11 mouse cellular contexts compared by ENCODE assay signal in the genomic region with DNA sequence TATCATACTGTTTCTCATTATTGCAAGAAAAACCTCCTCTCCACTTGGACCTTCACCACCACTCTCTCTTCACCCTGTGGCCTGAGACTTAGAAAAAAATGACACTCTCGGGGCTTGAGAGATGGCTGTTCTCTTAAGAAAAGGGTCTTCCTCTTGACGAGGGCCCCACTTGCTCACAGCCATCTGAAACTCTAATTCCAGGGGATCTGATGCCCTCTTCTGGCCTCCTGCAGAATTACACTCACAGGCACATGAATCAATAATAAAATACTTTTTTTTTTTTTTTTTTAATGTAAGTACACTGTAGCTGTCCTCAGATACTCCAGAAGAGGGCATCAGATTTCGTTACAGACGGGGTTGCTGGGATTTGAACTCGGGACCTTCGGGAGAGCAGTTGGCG. TPM values are rescaled to one million over a fixed set of nuclear protein-coding genes. Genes with fewer than 3 reads are reported as not detected.
DNase-seq lines count a peak whose midpoint lies in the region; ATAC-seq and TF ChIP-seq lines count a peak whose summit lies in the region.
"Had no signal": no experiment of that assay in that cellular context is flagged by ENCODE, and none has a peak within 500 bp of the region (broad histone marks: within the 10 kb centered on the region; RNA-seq: fewer than 3 reads in every experiment).

No protein-coding gene starts in this region.

- ATAC-seq in intestine, postnatal 0 days, result no peak
- ATAC-seq in intestine, embryonic 15.5 days, result no peak
- ATAC-seq in stomach, postnatal 0 days (ENCODE audit: low FRiP score, low TSS enrichment), result no peak
- ATAC-seq in activated CD4-positive, CD25-positive, alpha-beta regulatory T cell, adult 4 months, result no peak

- H3K36me3 ChIP-seq in intestine, postnatal 0 days (ENCODE audit: control insufficient read depth, insufficient read depth), result no peaks in the 10 kb centered on the region
- H3K36me3 ChIP-seq in intestine, embryonic 15.5 days, result no peaks in the 10 kb centered on the region
- H3K36me3 ChIP-seq in thymus, adult 2 months (ENCODE audit: control insufficient read depth, insufficient read depth, low read length), result no peaks in the 10 kb centered on the region
- H3K36me3 ChIP-seq in stomach, postnatal 0 days (ENCODE audit: control insufficient read depth, insufficient read depth, low read length), result no peaks in the 10 kb centered on the region
- H3K36me3 ChIP-seq: forebrain, embryonic 10.5 days had no signal

- H3K4me3 ChIP-seq in intestine, postnatal 0 days (ENCODE audit: low read depth, low read length), result no peak overlapping the region
- H3K4me3 ChIP-seq in intestine, embryonic 15.5 days (replicated peaks), result no peak overlapping the region
- no peak overlapping the region for H3K4me3 ChIP-seq in thymus, adult 2 months (ENCODE audit: control insufficient read depth, insufficient read depth, low read length)
- H3K4me3 ChIP-seq in stomach, postnatal 0 days (ENCODE audit: low read depth, low read length), result no peak overlapping the region
- H3K4me3 ChIP-seq: forebrain, embryonic 10.5 days had no signal

- H3K9me3 ChIP-seq in intestine, postnatal 0 days (ENCODE audit: control insufficient read depth), result no peaks in the 10 kb centered on the region
- H3K9me3 ChIP-seq in intestine, embryonic 15.5 days, result no peaks in the 10 kb centered on the region
- H3K9me3 ChIP-seq in stomach, postnatal 0 days (ENCODE audit: control insufficient read depth, low read length), result no peaks in the 10 kb centered on the region
- H3K9me3 ChIP-seq: forebrain, embryonic 10.5 days had no signal

- TF ChIP-seq EP300 in stomach, postnatal 0 days (optimal IDR thresholded peaks at IDR 0.05), result no peak

- no peak overlapping the region for H3K4me2 ChIP-seq in intestine, postnatal 0 days (replicated peaks; ENCODE audit: low read depth)
- no peak overlapping the region for H3K4me2 ChIP-seq in intestine, embryonic 15.5 days (replicated peaks)
- H3K4me2 ChIP-seq in stomach, postnatal 0 days (replicated peaks; ENCODE audit: low read depth), result no peak overlapping the region

- H3K27ac ChIP-seq in intestine, postnatal 0 days (ENCODE audit: low read depth, low read length), result no peak overlapping the region
- no peak overlapping the region for H3K27ac ChIP-seq in intestine, embryonic 15.5 days
- H3K27ac ChIP-seq in thymus, adult 2 months (ENCODE audit: control insufficient read depth, insufficient read depth, low read length), result no peak overlapping the region
- H3K27ac ChIP-seq in stomach, postnatal 0 days (replicated peaks), result no peak overlapping the region
- H3K27ac ChIP-seq: forebrain, embryonic 10.5 days had no signal

- peak; percentile 63 for TF ChIP-seq CTCF in intestine, postnatal 0 days (IDR thresholded peaks at IDR 0.05; ENCODE audit: low read depth)
- TF ChIP-seq CTCF in thymus, adult 2 months (IDR thresholded peaks at IDR 0.05; ENCODE audit: borderline replicate concordance, control insufficient read depth, extremely low read depth, insufficient read depth, low read length, poor library complexity), result no peak
- peak; percentile 56 for TF ChIP-seq CTCF in stomach, postnatal 0 days (IDR thresholded peaks at IDR 0.05; ENCODE audit: low read depth)

- no peak for TF ChIP-seq POLR2A in thymus, adult 2 months (IDR thresholded peaks at IDR 0.05; ENCODE audit: control insufficient read depth, extremely low read depth, insufficient read depth, low read length, poor library complexity)

- H3K4me1 ChIP-seq in intestine, postnatal 0 days (replicated peaks; ENCODE audit: control insufficient read depth, insufficient read depth, low read length), result no peaks in the 10 kb centered on the region
- H3K4me1 ChIP-seq in intestine, embryonic 15.5 days (replicated peaks), result no peaks in the 10 kb centered on the region
- peaks cover 11% of the 10 kb centered on the region for H3K4me1 ChIP-seq in thymus, adult 2 months (replicated peaks; ENCODE audit: control insufficient read depth, insufficient read depth, low read length)
- H3K4me1 ChIP-seq in stomach, postnatal 0 days (replicated peaks; ENCODE audit: control insufficient read depth, insufficient read depth), result no peaks in the 10 kb centered on the region
- H3K4me1 ChIP-seq: forebrain, embryonic 10.5 days had no signal

- WGBS in intestine, postnatal 0 days, result 62% methylated on average over 7 of the region's 7 CpGs
- WGBS in intestine, embryonic 15.5 days, result 72% methylated on average over 7 of the region's 7 CpGs
- WGBS in thymus, adult 2 months, result 77% methylated on average over 7 of the region's 7 CpGs
- WGBS in stomach, postnatal 0 days, result 66% methylated on average over 7 of the region's 7 CpGs

- H3K27me3 ChIP-seq in intestine, postnatal 0 days (replicated peaks; ENCODE audit: control insufficient read depth, insufficient read depth, low read length), result peaks cover 10% of the 10 kb centered on the region; the same call in 1 of the 2 replicates
- H3K27me3 ChIP-seq in intestine, embryonic 15.5 days (replicated peaks), result peaks cover 6% of the 10 kb centered on the region
- H3K27me3 ChIP-seq in thymus, adult 2 months (ENCODE audit: control insufficient read depth, insufficient read depth, low read length), result no peaks in the 10 kb centered on the region
- H3K27me3 ChIP-seq in stomach, postnatal 0 days (ENCODE audit: control insufficient read depth, insufficient read depth, low read length), result no peaks in the 10 kb centered on the region

- DNase-seq in thymus, postnatal 0 days (ENCODE audit: low spot score), result peak; percentile 48
- DNase-seq in thymus, adult 2 months, result no peak
- DNase-seq in T-cell, adult 2 months (ENCODE audit: low spot score), result peak; percentile 35
- no peak for DNase-seq in stomach, postnatal 0 days (ENCODE audit: low spot score)
- DNase-seq in layer of hippocampus, adult 11-12 months (ENCODE audit: low spot score), result no peak
- DNase-seq: gastrocnemius, postnatal 36 days; heart, postnatal 4 days had no signal

- no peak overlapping the region for H3K9ac ChIP-seq in intestine, postnatal 0 days (ENCODE audit: low read depth, low read length)
- H3K9ac ChIP-seq in intestine, embryonic 15.5 days, result no peak overlapping the region
- no peak overlapping the region for H3K9ac ChIP-seq in stomach, postnatal 0 days (ENCODE audit: low read length)

RNA-seq across cellular contexts. Expression of gene Il17ra, which starts 6.0 kb away (rescaled TPM):
- 4.1 and 4.8 TPM in 2 replicates for polyA plus RNA-seq in intestine, postnatal 0 days (2015; fragmentation: Nextera tagmentation; extraction: Ambion mirVana)
- 5.2 and 6.7 TPM in 2 replicates for polyA plus RNA-seq in intestine, embryonic 15.5 days (2015; fragmentation: Nextera tagmentation; extraction: Ambion mirVana)
- 57.9 and 67.5 TPM in 2 replicates for polyA plus RNA-seq in thymus, postnatal 0 days (2015; fragmentation: Nextera tagmentation; extraction: Ambion mirVana)
- 198 and 199 TPM in 2 replicates for polyA plus RNA-seq in thymus, adult 2 months (2012; rRNA removed)
- polyA plus RNA-seq in stomach, postnatal 0 days (2015; fragmentation: Nextera tagmentation; extraction: Ambion mirVana), result 3.5 and 4.2 TPM in 2 replicates
- polyA plus RNA-seq in activated CD4-positive, CD25-positive, alpha-beta regulatory T cell, adult 4 months (2017; shearing (Covaris generic)), result 10 to 100 TPM; 19.0 to 22.5 TPM

RNA-seq across cellular contexts. Expression of gene Tmem121b, which starts 36.5 kb away (rescaled TPM):
- 0.03 and 0.05 TPM in 2 replicates for polyA plus RNA-seq in intestine, postnatal 0 days (2015; fragmentation: Nextera tagmentation; extraction: Ambion mirVana)
- 0.05 and 0.10 TPM in 2 replicates for polyA plus RNA-seq in intestine, embryonic 15.5 days (2015; fragmentation: Nextera tagmentation; extraction: Ambion mirVana)
- 0.31 and 0.42 TPM in 2 replicates for polyA plus RNA-seq in thymus, postnatal 0 days (2015; fragmentation: Nextera tagmentation; extraction: Ambion mirVana)
- 1.2 and 1.4 TPM in 2 replicates for polyA plus RNA-seq in thymus, adult 2 months (2012; rRNA removed)
- polyA plus RNA-seq in stomach, postnatal 0 days (2015; fragmentation: Nextera tagmentation; extraction: Ambion mirVana), result 0.02 TPM in 2 replicates
- polyA plus RNA-seq in activated CD4-positive, CD25-positive, alpha-beta regulatory T cell, adult 4 months (2017; shearing (Covaris generic)), result under 1 TPM; 0.13 to 0.22 TPM

Comparison
In these comparisons a context has a peak if more than half of its experiments do, and no peak if none do; other contexts are left out.
1. DNase-seq: peak in thymus, postnatal 0 days (single experiment) and T-cell, adult 2 months (single experiment); none in thymus, adult 2 months (single experiment), stomach, postnatal 0 days (single experiment) and layer of hippocampus, adult 11-12 months (single experiment).